Mouse (Mus musculus): ENCODE results near the gene Dst.

GRCm38 (mm10) chr1:34077941-34078340, 169.9 kb downstream of the Dst start:
- TF ChIP-seq POLR2A (IDR thresholded peaks at IDR 0.05; ENCODE audit: low read depth, low read length) (no peak), CTCF (conservative IDR thresholded peaks at IDR 0.05; ENCODE audit: insufficient read depth, insufficient read length, low read depth, low read length) (no peak)

Data from kidney, adult 2 months (tissue).